Mouse (Mus musculus) embryonic facial prominence, embryonic 14.5 days (tissue): ENCODE results near the gene Snd1. TPM values are rescaled to one million over a fixed set of nuclear protein-coding genes. Genes with fewer than 3 reads are reported as not detected.

ENCODE experiments used
- ATAC-seq: fragments of 200-750 bp; cut with Nextera tagmentation; 2 replicates; pipeline ENCODE4 v1.8.0; 2017; ENCODE audit warnings: low read depth, moderate number of reproducible peaks, moderate TSS enrichment
- DNase-seq: peaks from one replicate; pipeline ENCODE4 v3.0.0-alpha.2; 2015; ENCODE audit warnings: low spot score
- H3K27ac ChIP-seq: fragments of 300-500 bp; sonication (generic); replicated peaks from 2 replicates; pipeline ENCODE4 v1.5.1; 2014; ENCODE audit warnings: low read depth, mild to moderate bottlenecking, low read length, moderate library complexity
- H3K27me3 ChIP-seq: fragments of 300-500 bp; sonication (generic); replicated peaks from 2 replicates; pipeline ENCODE4 v1.6.1; 2014; ENCODE audit warnings: low read length; ENCODE audit not compliant: control insufficient read depth, insufficient read depth
- H3K36me3 ChIP-seq: fragments of 300-500 bp; sonication (generic); 2 replicates; pipeline ENCODE4 v1.6.1; 2014; ENCODE audit warnings: low read length, mixed read lengths; ENCODE audit not compliant: control insufficient read depth, insufficient read depth
- H3K4me1 ChIP-seq: fragments of 300-500 bp; sonication (generic); 2 replicates; pipeline ENCODE4 v1.6.1; 2014; ENCODE audit warnings: antibody characterized with exemption, low read length; ENCODE audit not compliant: control insufficient read depth, insufficient read depth
- H3K4me2 ChIP-seq: fragments of 300-500 bp; sonication (generic); 2 replicates; pipeline ENCODE4 v1.6.1; 2014; ENCODE audit warnings: low read depth, mild to moderate bottlenecking, low read length, moderate library complexity, mixed read lengths
- H3K4me3 ChIP-seq: fragments of 300-500 bp; sonication (generic); 2 replicates; pipeline ENCODE4 v1.5.1; 2014; ENCODE audit warnings: low read depth, mild to moderate bottlenecking, low read length
- H3K9ac ChIP-seq: fragments of 300-500 bp; sonication (generic); 2 replicates; pipeline ENCODE4 v1.6.1; 2014; ENCODE audit warnings: low read depth, mild to moderate bottlenecking, low read length, moderate library complexity, mixed read lengths
- H3K9me3 ChIP-seq: fragments of 300-500 bp; sonication (generic); 2 replicates; pipeline ENCODE4 v1.6.1; 2016; ENCODE audit warnings: low read length; ENCODE audit not compliant: control insufficient read depth
- WGBS: fragments of 180-500 bp; shearing (Covaris S2); extraction: QIAGEN DNeasy Blood & Tissue Kit; methylation state at CpG from one replicate; pipeline ENCODE4 v1.1.7; 2014; 5-methylcytosine and 5-hydroxymethylcytosine counted together
- polyA plus RNA-seq: library from polyadenylated mRNA; unstranded; fragments of >200 nt; fragmentation: Nextera tagmentation; extraction: Ambion mirVana; gene quantifications from 2 replicates; pipeline ENCODE4 v1.2.1, GENCODE M21; 2014

The Snd1 gene
- polyA plus RNA-seq, 1 experiment from 2014 or later: 111 TPM

DNA sequence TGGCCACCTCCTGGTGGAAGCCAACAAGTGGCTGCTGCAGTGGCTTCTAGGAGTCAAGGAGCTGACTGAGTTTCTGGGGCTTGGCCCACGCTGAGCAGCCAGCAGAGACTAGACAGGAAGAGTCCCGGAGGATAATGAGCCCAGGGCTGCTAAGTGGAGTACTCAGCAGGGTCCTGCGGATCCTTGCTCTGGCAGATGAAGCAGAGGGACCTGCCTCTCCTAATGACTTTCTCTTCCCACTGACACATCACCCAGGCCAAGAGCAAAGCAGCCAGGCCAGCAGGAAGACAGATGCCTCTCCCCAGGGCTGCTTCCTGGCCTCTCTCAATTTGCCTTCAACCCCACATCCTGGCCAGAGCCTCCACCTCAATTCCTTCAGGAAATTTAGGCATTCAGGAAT, 380.5 kb downstream of the Snd1 start:
- H3K36me3 ChIP-seq: no peaks in the 10 kb centered on the region
- 39% methylated on average over 3 of the region's 3 CpGs for WGBS
- no peak overlapping the region for H3K27ac ChIP-seq
- no peaks in the 10 kb centered on the region for H3K27me3 ChIP-seq
- no peak overlapping the region for H3K4me3 ChIP-seq
- H3K9ac ChIP-seq: no peak overlapping the region
- ATAC-seq (no peak), DNase-seq (no peak)
- no peaks in the 10 kb centered on the region for H3K9me3 ChIP-seq
- peaks cover 43% of the 10 kb centered on the region for H3K4me1 ChIP-seq
- H3K4me2 ChIP-seq: no peak overlapping the region

DNA sequence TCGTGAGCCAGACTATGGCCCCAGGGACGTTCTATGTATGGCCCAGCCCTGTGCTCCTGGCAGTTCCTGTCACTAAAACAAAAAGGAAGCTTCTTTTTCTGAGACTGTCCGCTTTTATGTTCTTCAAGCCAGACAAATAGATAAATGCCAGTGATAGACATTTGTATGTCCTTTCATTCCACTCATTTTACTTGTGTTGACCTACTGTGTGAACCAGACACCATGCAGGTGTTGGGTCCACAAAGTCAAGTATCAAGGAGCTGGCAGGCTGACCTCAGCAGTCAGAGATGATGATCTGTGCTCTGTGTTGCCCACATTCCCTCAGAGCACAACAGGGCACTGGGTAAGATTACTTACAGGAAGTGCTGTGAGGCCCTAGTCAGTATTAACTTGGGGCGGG, 381.9 kb downstream of the Snd1 start:
- Histone ChIP-seq H3K36me3 (no peaks in the 10 kb centered on the region), H3K27me3 (no peaks in the 10 kb centered on the region), H3K9ac (no peak overlapping the region), H3K27ac (no peak overlapping the region), H3K9me3 (no peaks in the 10 kb centered on the region), H3K4me1 (peaks cover 49% of the 10 kb centered on the region), H3K4me2 (no peak overlapping the region), H3K4me3 (no peak overlapping the region)
- WGBS: 73% methylated on average over 4 of the region's 4 CpGs
- no peak for DNase-seq
- ATAC-seq: no peak

DNA sequence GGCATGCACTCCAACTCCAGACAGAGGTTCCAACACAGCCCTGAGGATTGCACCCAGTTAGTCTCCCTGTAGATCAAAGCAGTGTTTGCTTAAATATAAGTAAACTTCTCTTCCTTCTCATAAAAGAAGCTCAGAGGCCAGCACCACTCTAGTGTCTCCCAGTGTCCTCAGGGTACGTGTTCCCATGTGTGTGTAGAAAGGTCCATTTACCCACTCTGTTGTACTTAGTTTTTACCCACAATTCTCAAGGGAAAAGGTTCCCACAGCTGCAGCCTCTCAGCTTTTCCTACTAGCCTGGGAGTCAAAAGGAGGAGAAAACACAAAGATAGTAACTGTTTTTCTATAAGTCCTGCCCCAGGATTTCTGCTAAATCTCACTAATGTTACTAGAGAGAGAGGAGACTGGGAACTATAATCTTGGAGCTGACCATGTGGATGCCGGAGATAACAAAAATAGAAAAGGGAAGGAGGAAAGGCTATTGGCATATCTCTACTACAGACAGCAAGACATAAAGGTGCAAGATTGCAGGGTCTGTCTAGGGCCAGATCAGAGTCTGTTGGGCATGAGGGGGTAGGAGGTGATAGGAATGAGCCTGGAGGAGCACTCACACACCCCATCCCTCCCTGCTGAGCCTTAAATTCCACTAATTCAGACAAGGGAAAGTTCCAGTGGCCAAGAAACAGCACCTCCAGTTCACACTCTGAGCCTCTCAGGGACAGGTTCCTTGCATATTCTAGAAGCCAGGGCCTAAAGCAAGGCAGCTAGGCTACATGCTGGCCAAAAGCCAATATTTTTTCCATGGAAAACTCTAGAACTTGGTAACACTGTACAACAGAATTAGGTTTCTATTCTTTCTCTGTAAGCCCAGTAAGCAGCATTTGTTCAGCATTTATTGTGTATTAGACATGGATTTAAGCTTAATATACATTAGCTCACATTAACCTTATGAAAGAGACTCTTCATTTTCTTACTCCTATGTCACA, 382.6 kb downstream of the Snd1 start:
- Histone ChIP-seq H3K4me2 (no peak overlapping the region), H3K36me3 (no peaks in the 10 kb centered on the region), H3K9ac (no peak overlapping the region), H3K9me3 (no peaks in the 10 kb centered on the region), H3K4me1 (peaks cover 48% of the 10 kb centered on the region), H3K27me3 (no peaks in the 10 kb centered on the region), H3K27ac (no peak overlapping the region), H3K4me3 (no peak overlapping the region)
- DNase-seq (no peak), ATAC-seq (no peak)
- 66% methylated on average over 2 of the region's 2 CpGs for WGBS

DNA sequence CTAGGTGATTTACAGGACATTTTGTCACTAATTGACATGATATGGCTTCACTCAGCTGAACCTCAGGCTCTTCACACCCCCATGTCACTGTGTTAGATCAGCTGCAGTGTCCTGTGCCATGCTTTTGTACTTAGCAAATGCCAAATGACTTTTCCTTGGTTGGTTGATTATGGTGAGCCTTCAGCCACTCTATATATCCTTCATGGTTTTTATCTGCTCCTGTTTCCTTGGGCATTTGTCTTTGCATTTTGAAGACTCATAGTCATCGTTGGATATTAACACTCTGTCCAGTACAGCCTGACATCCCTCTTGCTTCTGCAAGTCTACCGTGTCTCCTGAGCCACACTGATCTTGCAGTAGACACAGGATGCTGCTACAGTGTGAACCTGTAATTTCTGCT, 384.2 kb downstream of the Snd1 start:
- Histone ChIP-seq H3K9me3 (no peaks in the 10 kb centered on the region), H3K36me3 (no peaks in the 10 kb centered on the region), H3K4me3 (no peak overlapping the region), H3K9ac (no peak overlapping the region), H3K27me3 (no peaks in the 10 kb centered on the region), H3K4me1 (peaks cover 35% of the 10 kb centered on the region), H3K27ac (no peak overlapping the region), H3K4me2 (no peak overlapping the region)
- 83% methylated on average over 2 of the region's 2 CpGs for WGBS
- no peak for ATAC-seq
- no peak for DNase-seq

DNA sequence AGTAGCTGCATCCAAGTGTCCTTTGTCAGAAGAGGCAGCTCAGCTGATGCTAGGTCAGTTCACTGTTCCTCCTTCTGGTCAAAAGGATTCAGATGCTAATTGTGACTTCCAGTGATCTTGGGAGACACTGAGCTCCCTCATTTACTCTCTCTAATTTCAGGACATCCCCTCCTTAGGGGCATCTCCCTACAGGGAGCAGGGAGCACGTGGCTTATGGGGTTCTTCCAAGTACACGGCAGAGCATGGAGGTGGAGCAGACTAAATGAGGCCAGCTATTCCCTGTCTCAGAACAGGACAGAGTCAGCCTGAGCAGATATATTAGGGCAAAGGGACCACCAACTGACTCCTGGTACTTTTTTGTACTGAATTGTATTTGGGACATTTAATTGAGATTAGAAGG, 385.5 kb downstream of the Snd1 start:
- Histone ChIP-seq H3K9ac (no peak overlapping the region), H3K4me1 (peaks cover 32% of the 10 kb centered on the region), H3K9me3 (no peaks in the 10 kb centered on the region), H3K4me3 (no peak overlapping the region), H3K4me2 (no peak overlapping the region), H3K36me3 (no peaks in the 10 kb centered on the region), H3K27ac (no peak overlapping the region), H3K27me3 (no peaks in the 10 kb centered on the region)
- no peak for DNase-seq
- no peak for ATAC-seq
- 51% methylated on average over 2 of the region's 2 CpGs for WGBS

DNA sequence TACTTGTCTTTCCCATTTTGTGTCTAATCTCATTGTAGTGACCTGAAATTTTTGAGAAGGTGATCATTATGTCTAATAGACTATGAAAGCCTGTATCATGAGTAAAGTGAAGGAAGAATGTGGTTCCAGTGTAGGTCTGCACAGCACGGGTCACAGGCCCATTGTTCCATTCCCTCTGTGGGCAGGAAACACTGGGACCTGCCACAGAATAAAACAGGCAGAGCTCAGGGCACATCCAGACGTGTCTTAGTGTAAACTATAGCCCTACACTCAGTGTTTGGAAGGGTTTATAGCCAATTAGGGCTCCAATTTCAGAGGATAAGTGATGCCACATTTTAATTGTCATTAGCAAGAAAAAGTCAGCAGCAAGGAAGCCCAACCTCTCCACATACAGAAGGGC, 386.0 kb downstream of the Snd1 start:
- no peaks in the 10 kb centered on the region for H3K9me3 ChIP-seq
- no peaks in the 10 kb centered on the region for H3K36me3 ChIP-seq
- WGBS: 27% methylated on average over 2 of the region's 2 CpGs
- H3K4me1 ChIP-seq: peaks cover 30% of the 10 kb centered on the region
- no peaks in the 10 kb centered on the region for H3K27me3 ChIP-seq
- H3K4me2 ChIP-seq: no peak overlapping the region
- no peak overlapping the region for H3K9ac ChIP-seq
- ATAC-seq: peak; percentile 28; the same call in 1 of the 2 replicates
- no peak overlapping the region for H3K4me3 ChIP-seq
- no peak for DNase-seq
- no peak overlapping the region for H3K27ac ChIP-seq

DNA sequence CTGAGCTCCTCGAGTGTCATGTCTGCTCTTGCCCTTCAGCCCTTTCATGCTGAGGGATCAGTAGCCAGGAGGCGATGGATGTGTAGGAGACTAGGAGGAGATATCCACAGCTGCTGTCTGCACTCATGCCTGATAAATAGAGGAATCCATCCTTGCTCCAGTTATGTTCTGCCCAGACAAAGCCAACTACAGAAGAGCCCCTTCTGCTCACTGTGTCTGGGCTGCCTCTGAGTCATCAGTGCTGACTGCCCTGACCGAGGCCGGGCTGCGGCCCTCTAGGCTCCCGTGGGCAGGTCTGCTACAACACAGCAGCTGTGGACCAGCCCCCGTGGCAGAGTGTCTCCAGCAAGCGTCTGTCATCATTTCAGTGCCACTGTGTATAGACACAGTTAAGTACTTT, 387.4 kb downstream of the Snd1 start:
- ATAC-seq: peak; percentile 32; the same call in 1 of the 2 replicates
- H3K4me3 ChIP-seq: no peak overlapping the region
- WGBS: 65% methylated on average over 8 of the region's 8 CpGs

DNA sequence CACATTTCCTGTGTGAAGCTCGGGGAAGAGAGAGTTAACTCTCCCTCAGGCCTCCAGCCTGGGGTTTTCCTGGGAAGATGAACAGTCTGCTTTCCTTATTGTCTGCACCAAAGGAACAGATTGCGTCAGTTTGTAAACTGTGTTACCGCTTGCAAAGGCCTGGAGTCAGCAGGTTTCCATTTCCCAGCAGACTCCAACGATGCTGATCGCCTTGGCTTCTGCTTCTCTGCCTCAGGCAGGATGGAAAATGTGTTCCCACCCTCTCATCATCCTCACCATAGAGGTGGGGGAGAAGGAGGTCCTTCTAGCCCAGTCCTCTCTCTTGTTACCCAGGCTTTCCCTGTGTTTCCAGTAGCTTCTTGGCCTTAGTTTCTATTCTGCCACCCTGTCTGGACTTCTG, 389.7 kb downstream of the Snd1 start:
- Histone ChIP-seq H3K4me3 (no peak overlapping the region), H3K4me2 (no peak overlapping the region), H3K9me3 (no peaks in the 10 kb centered on the region), H3K4me1 (peaks cover 23% of the 10 kb centered on the region; the same call in 1 of the 2 replicates), H3K36me3 (no peaks in the 10 kb centered on the region), H3K9ac (no peak overlapping the region), H3K27me3 (no peaks in the 10 kb centered on the region), H3K27ac (peak overlapping the region; percentile 50)
- 40% methylated on average over 5 of the region's 5 CpGs for WGBS
- DNase-seq: peak; percentile 82
- peak; percentile 62 for ATAC-seq

More for the DNA sequence above, 387.4 kb downstream of the Snd1 start:
- H3K27me3 ChIP-seq: no peaks in the 10 kb centered on the region
- no peak overlapping the region for H3K4me2 ChIP-seq
- no peaks in the 10 kb centered on the region for H3K36me3 ChIP-seq
- no peak for DNase-seq
- H3K9ac ChIP-seq: no peak overlapping the region
- no peaks in the 10 kb centered on the region for H3K9me3 ChIP-seq
- H3K4me1 ChIP-seq: peaks cover 22% of the 10 kb centered on the region
- no peak overlapping the region for H3K27ac ChIP-seq

DNA sequence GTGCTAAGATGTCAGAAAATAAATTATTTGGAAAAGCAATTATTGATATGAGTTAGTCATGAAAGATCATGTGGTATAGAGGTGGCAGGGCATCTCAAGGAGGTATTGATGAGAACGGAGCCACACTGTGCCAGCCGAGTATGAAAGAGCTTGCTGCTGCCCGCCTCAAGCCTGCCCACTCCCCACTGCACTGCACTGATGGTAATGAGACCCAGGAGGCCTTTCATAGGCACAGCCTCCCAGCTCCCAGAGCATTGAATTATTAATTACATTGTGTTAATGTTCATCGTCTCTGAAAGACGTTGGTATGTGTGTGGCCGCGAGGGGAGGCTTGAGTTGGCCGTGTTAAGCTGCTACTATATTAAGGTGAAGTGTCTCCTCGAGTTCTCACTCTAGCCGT, 390.2 kb downstream of the Snd1 start:
- H3K27ac ChIP-seq: peak overlapping the region; percentile 50; the same call in 1 of the 2 replicates

More for the DNA sequence above, 390.2 kb downstream of the Snd1 start:
- DNase-seq: no peak
- no peak overlapping the region for H3K4me3 ChIP-seq
- no peaks in the 10 kb centered on the region for H3K27me3 ChIP-seq
- no peaks in the 10 kb centered on the region for H3K36me3 ChIP-seq
- no peak overlapping the region for H3K9ac ChIP-seq
- H3K4me2 ChIP-seq: no peak overlapping the region
- H3K9me3 ChIP-seq: no peaks in the 10 kb centered on the region
- H3K4me1 ChIP-seq: peaks cover 23% of the 10 kb centered on the region; the same call in 1 of the 2 replicates
- ATAC-seq: no peak
- 79% methylated on average over 10 of the region's 10 CpGs for WGBS
